Mouse (Mus musculus): ENCODE data around the gene Sco2. TPM values are rescaled to one million over a fixed set of nuclear protein-coding genes. Genes with fewer than 3 reads are reported as not detected.
A peak's percentile ranks its signal among the peaks of the same experiment; 100 is the strongest.

Sco2 gene
- total RNA-seq, 1 experiment from 2014 or later = 5.4 TPM

DNA sequence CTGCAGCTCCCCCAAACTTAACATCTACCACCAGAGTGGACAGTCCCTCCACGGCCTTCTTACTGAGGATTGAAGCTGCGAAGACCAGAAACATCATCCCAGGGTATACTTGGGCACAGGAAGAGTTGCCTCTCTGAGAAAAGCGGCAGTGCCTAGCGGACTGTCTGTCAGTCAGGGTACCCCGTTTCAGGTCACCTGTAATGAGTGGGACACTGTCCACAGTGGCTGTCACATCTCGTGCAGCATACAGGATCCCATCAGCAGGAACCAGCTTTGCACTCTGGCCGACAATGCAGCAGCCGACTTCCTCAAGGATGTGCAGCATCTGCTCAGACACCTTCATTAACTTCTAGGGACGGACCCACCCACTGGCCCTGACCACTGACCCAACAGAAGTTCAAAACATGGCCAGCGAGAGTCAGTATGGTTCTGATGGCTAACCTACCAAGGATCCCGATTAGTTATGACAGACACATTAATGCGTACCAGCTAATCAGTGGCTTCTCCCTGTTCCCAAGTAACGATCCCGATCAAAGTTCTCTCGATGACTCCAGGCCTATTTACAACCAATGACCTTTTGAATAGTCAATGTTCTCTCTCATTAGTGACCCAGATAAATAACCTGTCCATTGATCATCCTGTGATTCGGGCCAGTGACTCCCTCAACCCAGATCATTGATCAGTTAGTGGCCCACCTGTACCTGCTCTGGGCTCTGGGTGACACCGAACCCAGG lies 1.3 kb upstream of the Sco2 start:
- ATAC-seq (ENCODE audit: extremely low read depth, insufficient number of reproducible peaks, low FRiP score, poor library complexity, severe bottlenecking) = no peak

DNA sequence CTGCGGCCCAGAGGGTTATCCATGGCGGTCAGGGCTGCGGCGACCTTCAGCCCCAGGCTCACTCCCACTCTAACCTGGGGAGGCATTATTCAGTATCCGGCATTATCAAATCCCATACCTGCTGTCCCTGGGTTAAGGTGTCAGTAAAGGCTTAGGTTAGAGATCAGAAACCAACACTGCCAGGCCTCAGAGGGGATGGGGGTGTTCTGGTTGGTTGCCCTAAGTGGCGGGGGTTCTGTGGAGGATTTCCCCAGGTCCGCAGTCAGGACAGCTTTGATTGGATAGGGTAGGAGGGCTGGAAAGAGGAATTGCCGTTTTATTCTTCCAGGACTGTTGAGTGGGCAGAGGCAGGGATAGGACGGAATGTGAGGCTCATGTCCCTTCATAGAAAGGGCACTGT lies 694 bp upstream of the Sco2 start:
- ATAC-seq (ENCODE audit: extremely low read depth, insufficient number of reproducible peaks, low FRiP score, poor library complexity, severe bottlenecking) = no peak

DNA sequence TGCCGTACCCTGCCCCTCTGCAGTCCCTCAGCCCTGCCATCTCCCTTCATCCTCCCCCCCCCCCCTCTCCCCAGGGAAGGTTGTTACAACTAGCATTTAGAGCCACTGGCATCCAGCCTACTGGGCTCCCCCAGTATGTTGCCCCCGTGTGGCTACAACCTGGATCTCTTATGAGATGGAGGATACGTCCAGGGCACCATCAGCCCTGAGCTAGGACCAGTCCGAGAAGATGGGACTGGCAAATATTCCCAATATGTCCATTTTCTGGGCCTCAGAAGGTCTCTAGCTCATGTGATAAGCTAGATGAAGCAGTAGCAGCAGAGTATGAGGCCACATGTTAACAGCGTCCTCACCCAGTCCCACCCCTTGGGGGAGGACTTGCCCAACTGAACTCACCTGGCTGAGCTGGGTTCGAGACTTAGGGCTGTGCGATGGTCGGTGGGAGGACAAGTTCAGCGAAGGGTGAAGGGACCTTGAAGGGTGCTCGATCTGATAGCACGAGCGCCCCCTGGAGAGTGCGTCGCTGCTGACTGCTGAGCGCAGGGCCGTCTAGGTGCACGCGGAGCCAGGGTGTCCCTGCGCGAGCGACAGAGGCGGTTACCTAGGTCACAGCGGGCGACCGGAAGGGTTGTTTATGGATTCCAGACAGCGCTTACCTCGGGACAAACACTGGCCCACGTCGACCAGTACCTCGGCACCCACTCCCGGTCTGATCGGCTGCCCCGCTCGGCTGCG lies 452 bp downstream of the Sco2 start:
- peak; percentile 69 for ATAC-seq (ENCODE audit: extremely low read depth, insufficient number of reproducible peaks, low FRiP score, poor library complexity, severe bottlenecking)

DNA sequence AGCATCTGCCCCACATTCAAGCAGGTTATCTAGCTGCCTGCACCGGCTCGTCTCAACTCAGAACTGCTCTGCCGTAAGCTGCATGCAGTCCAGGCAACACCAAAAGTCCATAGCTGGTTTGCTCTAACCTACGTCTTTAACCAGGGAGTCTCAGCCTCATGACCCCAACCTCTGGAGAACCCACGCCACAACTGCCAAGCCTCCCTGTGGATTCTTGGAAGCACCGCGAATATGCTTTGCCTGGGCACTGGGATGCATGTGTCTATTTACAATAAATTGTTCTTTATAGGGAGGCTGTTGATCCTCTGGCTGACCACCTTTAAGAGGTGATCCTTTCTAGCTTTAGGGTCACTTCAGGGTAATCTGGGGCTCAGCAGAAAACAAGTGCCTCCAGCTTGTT lies 1.1 kb downstream of the Sco2 start:
- ATAC-seq (ENCODE audit: extremely low read depth, insufficient number of reproducible peaks, low FRiP score, poor library complexity, severe bottlenecking) = no peak

DNA sequence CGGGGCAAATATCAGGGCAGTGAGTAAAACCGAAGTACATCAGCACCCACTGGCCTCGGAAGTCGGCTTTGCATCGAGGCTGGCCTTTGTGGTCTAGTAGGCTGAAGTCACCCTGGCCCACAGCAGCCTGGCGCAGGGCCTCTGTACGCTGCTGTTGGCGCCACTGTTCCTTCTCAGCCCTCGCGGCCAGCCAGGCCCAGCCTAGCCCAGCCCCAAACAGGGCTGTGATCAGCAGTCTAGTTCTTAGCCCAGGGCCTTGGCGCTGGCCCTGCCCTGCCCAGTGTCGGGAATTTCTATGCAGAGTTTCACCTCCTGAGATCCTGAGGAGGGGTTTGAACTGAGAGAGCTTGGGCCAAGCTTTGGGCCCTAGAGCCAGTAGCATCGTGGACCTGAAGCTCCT lies 1.6 kb downstream of the Sco2 start:
- ATAC-seq (ENCODE audit: extremely low read depth, insufficient number of reproducible peaks, low FRiP score, poor library complexity, severe bottlenecking) = no peak

DNA sequence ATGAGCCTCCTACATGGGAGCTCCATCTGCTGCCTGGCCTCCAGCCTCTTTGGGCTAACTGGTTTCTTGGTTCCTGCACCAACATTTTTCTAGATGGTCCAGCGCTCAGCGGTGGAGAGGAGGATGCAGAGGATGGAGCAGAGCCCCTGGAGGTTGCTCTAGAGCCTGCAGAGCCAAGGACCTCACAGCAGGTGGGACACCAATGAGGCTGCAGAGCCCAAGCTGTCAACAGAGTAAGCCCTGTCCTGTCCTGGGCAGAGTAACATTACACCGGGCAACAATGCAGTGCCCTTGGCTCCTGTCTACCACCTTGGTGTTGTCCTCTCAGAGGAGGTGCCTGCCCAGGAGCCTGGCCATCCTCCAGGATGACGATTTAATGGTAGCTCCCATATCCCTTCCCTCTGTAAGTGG lies 8.5 kb downstream of the Sco2 start:
- ATAC-seq (ENCODE audit: extremely low read depth, insufficient number of reproducible peaks, low FRiP score, poor library complexity, severe bottlenecking) = no peak

DNA sequence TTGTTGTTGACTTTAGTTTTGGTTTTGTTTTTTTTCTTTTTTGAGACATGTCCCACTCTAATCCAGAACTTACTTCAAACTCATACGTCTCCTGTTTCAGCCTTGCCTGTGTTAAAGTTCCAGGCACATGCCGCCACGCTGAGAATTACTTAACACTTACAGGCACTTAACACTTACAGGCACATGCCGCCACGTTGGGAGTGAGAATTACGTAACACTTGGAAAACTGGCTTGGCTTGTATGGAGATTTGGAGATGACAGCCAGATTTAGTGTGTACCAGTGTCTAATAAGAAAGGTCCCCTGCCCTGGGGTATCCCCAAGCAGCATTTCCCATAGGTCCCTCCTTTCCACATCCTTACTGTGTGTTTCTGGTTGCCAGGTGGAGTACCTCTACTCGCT lies 10.6 kb downstream of the Sco2 start:
- no peak for ATAC-seq (ENCODE audit: extremely low read depth, insufficient number of reproducible peaks, low FRiP score, poor library complexity, severe bottlenecking)

DNA sequence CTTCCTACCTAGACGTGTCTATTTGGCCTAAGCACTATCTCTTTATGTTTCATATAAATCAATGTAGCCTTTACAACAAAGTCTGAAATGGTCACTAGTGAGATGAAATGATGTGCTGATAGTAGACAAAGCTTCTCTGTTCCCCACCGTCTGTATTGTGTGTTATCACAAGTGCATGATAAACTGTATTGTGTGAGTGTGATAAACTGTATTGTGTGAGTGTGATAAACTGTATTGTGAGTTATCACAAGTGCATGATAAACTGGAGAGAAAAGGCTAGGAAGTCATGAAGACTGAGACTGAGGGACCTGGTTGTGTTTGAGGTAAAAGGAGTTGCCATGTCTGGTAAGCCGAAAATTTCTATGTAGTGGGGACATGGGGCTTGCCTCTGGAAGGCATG lies 14.9 kb downstream of the Sco2 start:
- ATAC-seq (ENCODE audit: extremely low read depth, insufficient number of reproducible peaks, low FRiP score, poor library complexity, severe bottlenecking) = no peak

DNA sequence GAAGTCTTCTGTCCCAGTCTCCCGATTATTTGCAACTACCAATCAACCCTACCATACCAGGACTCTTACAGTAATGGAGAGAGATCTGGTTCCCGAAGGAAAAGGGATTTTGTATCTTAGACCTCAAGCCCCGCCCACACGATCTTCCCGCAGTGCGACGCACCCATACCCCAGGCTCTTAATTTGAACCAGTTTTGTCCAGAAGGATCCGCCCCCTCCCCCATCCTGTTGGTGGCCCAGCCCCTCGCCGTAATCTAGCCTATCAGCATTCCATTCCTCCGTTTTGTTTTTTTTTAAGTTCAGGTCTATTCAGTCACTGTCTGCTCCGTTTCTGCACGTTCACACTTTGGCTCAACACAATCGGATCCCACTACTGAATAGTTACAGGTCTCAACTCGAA lies 17.3 kb downstream of the Sco2 start:
- ATAC-seq (ENCODE audit: extremely low read depth, insufficient number of reproducible peaks, low FRiP score, poor library complexity, severe bottlenecking) = no peak

DNA sequence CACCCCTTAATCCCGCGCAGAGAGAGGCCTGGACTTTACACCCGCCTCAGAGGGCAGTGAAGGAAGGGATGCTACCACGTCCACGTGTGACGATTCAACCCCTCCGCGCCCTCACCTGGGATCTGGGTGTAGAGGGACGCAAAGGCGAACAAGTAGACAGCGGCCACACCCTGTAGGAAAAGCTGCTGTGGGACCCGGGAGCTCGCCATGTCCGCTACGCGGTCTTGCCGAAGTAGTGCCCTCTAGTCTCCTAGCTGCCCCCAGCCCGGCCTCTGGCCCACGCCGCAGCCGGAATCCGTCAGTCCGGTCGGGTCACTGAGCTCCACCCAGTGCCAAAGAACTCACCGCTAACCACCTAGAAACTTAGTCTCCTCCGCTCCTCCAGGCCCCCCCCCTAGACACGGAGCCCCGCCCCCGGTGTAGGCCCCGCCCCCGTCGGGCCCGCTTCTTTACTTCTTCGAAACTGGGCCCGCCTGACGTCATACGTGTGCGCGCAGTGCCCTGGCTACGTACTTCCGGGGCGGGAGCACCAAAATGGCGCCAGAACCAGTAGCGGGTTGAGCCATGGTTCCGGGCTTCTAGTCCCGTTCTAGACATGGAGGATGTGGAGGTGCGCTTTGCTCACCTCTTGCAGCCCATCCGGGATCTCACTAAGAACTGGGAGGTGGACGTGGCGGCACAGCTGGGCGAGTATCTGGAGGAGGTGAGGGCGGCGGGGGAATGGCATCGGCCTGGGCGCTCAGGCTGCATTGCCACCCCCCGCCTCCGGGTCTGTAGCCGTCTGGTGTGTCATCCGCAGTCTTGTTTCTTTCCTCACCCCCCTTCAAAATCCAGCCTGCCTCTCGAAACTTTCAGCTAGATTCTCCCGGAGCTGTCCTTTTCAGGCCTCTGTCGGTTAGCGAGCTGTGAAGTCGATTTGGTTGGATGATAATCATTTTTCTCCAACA lies 18.1 kb downstream of the Sco2 start, which contains the start of the genes Lmf2 and Ncaph2:
TSS of gene Lmf2 (minus strand) at position 419 of the 947 bp plus-strand sequence.
TSS of gene Ncaph2 (plus strand) at position 479 of the 947 bp plus-strand sequence.
- peak; percentile 90 for ATAC-seq (ENCODE audit: extremely low read depth, insufficient number of reproducible peaks, low FRiP score, poor library complexity, severe bottlenecking)

DNA sequence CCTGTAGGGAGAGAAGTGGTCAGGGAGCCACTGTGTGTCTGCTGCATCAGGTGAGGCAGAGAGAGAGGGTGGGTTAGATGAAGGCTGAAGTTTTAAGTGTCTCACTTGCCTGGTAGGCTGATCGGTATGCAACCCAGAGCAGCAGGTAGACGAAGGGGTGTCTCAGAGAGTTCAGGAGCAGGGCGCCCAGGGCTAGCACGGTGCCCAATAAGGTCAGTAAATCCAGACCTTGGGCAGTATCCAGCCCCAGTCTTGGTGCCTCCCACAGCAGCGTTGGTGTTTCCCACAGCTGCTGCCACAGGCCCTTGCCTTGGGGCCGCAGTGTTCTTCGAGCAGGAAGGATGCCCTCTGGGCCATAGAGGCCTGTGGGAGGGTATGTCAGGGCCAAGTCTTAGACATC lies 19.2 kb downstream of the Sco2 start:
- no peak for ATAC-seq (ENCODE audit: extremely low read depth, insufficient number of reproducible peaks, low FRiP score, poor library complexity, severe bottlenecking)

DNA sequence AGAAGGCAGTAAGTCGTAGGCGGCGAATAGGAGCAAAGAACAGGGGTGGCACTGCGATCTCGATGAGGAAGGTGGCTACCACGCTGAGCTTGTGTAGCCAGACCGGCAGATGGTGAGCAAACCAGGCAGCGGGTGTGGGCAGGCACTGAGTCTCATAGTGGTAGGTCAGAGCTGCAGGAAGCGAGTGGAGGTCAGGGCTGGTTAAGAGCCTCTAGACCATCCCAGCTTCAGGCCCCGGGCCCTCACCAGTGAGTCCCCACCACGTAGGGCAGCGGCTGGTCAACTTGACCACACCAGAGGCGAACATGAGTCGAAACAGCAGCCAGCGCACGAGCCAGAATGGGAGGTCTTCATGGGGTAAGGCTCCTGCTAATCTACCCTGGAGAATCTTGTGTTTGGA lies 19.8 kb downstream of the Sco2 start:
- no peak for ATAC-seq (ENCODE audit: extremely low read depth, insufficient number of reproducible peaks, low FRiP score, poor library complexity, severe bottlenecking)

DNA sequence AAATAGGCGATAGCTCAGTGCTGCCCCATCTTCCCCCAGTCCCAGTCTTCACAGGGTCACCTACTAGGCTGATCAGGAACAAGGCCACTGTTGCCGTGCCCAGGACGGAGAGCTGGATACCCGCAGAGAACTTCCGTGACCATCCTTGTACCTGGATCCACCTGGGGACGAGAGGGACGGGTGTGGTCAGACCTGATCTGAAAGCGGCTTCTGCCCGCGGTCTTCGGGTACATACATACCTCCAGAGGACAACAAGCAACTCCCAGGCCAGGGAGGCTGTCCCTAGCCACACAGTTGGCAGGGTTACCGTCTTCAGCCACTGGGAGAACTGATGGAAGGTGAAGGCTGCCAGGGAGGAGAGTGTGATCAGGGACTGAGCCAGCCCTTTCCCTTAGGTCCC lies 20.9 kb downstream of the Sco2 start:
- ATAC-seq (ENCODE audit: extremely low read depth, insufficient number of reproducible peaks, low FRiP score, poor library complexity, severe bottlenecking) = no peak

DNA sequence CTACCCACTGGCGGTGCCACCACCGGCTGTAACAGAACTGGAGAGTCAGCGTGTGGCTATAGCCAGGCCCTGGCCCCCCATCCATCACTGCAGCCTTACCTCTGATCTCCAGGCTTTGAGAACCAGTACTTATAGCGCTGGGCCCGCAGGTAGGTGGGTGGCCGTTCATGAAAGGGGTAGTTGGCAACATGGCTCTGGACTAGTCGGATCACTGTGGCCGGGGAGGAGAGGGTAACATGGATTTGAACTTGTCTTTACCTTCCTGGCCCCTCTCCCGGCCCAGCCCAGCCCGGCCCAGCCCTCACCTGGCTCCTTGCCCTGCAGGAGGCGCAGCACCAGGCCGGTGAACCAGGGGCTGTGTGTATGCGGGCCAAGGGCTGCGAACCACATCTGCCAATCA lies 21.6 kb downstream of the Sco2 start:
- no peak for ATAC-seq (ENCODE audit: extremely low read depth, insufficient number of reproducible peaks, low FRiP score, poor library complexity, severe bottlenecking)

DNA sequence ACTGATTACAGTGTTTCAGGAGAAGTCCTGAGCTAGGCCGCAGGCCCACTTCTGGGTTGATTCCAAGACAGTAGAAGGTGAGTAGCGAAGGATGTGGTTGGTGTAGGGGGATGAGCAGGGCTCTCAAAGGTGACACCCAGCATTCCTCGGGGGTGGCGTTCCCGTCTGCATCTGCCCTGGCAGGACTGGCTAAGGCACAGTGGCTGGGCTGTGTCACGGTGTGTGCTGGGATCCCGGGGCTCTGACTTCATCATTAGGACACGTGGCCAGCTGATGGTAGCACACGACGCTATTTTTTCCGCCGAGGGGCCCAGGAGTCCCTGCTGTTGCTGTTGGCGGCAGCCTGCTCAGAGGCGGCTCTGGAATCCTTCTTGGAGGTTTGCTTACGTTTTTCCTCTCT lies 22.3 kb downstream of the Sco2 start:
- ATAC-seq (ENCODE audit: extremely low read depth, insufficient number of reproducible peaks, low FRiP score, poor library complexity, severe bottlenecking) = no peak

DNA sequence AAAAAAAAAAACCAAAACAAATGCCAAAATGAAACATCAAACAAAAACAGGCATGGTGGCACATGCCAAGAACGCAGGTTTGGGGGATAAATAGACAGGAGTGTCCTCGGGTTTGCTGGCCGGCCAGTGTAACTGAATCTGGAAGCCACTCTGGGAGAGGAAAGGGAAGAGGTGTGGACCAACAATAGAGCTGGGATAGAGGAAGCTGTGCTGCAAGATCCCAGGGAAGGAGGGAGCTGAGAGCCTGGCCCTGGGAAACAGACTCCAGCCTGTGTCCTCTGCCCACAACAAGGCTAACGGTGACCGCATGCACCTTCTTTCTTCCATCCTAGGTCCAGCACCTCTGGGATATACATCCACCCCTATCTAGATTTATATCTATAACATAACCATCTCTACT lies 23.2 kb downstream of the Sco2 start:
- ATAC-seq (ENCODE audit: extremely low read depth, insufficient number of reproducible peaks, low FRiP score, poor library complexity, severe bottlenecking) = no peak

DNA sequence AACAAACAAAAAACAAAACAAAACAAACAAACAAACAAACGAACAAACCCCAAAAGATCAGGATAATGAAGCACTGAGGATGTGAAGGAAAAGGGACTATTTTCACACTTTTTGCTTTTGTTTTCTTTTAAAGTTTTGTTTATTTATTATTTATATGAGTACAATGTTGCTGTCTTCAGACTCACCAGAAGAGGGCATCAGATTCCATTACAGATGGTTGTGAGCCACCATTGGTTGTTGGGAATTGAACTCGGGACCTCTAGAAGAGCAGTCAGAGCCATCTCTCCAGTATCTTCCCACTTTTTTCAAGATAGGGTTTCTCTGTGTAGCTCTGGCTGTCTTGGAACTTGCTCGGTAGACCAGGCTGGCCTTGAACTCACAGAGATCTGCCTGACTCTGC lies 30.3 kb downstream of the Sco2 start:
- no peak for ATAC-seq (ENCODE audit: extremely low read depth, insufficient number of reproducible peaks, low FRiP score, poor library complexity, severe bottlenecking)

DNA sequence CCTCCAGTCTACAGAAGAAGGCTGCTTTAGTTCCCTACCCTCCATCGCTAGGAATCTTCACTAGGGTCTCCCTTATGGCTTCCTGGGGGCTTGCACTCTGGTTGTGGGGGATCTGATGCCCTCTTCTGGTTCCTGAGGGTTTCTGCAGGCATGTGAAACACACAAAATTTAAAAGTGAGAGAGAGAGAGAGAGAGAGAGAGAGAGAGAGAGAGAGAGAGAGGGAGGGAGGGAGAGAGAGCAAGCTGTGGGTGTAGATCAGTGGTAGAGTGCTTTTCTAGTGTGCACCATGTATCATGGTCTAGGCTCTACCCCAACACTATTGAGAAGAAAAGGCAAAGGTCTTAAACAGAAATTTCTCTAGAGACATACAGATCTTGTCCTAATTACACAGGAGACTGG lies 32.0 kb downstream of the Sco2 start:
- no peak for ATAC-seq (ENCODE audit: extremely low read depth, insufficient number of reproducible peaks, low FRiP score, poor library complexity, severe bottlenecking)

DNA sequence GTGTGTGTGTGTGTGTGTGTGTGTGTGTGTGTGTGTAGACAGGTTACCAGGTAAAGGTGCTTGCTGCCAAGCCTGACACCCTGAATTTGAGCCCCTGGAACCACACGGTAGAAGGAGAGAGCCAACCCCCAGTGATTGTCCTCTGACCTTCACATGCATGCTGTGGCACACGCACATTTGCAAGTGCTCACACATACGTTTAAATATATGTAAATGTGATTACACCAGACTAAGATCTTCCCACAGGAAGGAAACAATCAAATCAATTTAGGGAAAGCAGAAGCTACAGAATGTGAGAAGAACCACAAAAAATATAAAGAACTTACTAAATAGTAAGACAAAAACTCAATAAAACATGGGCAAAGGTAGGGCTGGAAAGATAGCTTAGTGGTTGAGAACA lies 33.5 kb downstream of the Sco2 start:
- ATAC-seq (ENCODE audit: extremely low read depth, insufficient number of reproducible peaks, low FRiP score, poor library complexity, severe bottlenecking) = no peak

Data from neutrophil, adult 5-6 weeks (primary cell).